Mouse (Mus musculus): ENCODE measurements at regions not wholly inside any gene's neighbourhood (a gene's known extent, or its start where the extent isn't known, plus 50 kb on each side); places are given as distances from the start of the nearest gene placed in this dataset.

DNA sequence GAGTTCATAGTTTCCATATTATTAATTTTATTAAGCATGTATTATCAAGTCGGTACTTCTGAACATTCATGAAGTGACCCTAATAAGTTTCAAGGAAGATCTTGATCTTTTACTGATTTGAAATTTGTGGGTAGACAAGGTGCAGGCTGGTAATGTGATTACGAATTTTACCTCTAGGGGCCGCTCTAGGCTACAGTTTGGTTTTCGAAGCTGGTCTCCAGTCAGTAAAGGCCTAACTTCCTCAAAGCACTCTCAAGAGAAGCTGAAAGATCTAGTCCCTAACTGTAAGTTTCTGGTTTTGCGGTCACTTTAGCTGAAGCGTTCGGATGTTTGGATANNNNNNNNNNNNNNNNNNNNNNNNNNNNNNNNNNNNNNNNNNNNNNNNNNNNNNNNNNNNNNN, 408.1 kb upstream of the Frg1 start:
- DNase-seq: peak; percentile 6

DNA sequence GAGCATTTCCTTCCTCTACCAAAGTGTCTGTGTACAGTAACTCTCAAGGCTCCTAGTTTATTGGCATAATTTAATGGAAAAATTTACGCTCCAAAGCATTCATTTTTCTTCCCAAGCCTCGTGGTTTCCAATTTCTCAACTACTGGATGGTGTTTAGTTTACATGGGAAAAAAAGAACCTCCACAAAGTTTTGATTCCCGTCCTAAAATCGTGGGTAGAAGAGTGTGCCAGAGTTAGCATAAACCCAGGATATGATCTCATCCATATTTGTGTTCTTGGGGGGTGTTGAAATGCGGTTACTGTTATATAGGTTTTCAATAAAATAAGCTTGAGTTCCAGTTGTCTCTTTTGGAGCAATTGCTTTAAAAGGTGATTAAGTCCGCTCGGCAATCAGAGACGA, 406.2 kb upstream of the Frg1 start:
- no peak for DNase-seq

DNA sequence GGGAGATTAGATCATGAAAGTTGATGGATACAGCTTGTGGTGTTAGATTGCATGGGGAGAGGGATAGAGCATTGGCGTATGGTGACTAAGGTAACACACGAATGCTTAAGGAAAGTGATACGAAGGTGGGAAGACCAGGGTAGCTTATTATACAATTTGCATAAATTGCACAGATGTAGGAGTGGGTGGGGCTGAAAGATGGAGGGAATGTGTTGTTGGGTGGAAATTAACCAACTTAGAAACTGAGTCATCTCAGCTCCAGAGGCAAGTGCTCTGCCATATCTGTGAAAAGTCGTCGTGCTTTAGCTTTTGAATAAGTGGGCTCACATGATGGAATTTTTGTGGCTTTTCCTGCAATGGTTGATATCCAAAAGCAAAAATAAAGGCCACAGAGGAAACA, 404.8 kb upstream of the Frg1 start:
- no peak for DNase-seq

DNA sequence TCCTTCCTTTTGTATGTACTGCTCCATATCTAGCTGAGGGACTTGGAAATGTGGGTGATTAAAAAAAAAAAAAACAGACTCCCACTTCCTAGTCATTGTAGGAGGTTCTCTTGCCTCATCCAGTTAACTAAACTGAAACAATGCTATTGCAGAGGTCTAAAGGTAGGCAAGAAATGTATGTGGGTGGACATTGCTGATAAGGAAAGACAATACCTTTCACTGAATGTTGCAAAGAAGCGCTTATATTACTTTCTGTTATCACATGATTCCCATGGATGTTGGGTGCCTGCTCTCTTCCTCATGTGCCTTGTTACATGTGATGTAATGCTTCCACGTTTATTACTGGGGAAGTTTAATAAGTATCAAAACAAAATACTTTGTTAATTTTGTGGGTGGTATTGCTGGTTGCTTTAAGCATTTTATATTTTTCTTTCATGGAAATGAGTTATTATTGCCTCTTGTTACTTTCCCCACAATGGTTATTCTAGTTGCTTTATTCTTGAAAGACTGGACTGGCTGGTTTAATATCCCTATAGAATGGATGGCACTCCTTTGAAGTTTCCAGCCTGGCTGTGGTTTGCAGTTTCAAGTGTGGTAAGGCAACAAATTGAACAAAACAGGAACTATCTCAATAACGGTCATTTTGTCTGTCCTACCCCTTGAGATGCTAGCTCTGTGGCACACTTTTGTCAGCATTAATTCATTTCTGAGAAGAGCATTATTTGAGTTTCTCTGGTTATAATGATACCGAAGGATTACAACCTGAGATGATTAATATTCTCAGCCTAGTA, 403.9 kb upstream of the Frg1 start:
- no peak for DNase-seq

DNA sequence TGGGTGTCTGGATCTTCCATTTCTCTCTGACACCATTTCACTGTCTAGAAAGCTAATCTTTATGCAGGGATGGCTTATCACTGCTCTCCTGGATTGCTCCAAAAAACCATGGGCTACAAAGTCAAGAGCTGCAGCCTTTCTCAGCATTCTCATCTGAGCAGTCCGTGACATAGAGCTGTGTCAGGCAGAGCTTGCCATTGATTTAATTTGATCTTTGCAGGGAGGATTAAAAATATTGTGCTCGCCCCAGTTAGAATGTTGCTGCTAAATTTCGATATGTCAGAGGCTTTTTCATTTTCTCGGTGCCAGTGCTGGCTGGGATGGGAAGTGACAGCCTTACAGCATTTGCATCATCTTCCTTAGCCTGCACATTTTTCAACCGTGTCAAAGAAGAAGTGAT, 401.7 kb upstream of the Frg1 start:
- DNase-seq: no peak

DNA sequence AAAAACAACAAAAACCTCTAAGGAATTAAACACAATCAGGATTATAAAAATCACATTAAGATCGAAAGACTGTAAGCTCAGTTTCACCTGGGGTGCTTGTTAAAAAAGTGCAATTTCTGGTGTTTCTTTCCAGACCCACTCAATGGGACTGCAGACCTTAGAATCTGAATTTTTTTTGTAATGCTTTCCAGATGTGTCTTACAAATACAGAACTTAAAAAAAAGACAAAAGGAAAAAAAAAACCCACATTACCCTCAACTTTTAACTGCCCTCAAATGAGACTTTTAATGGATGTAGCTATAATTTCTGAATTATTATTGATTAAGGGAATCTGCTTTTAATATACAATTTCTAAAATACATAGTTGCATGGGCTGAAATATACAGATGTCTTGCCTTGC, 401.2 kb upstream of the Frg1 start:
- DNase-seq: no peak

DNA sequence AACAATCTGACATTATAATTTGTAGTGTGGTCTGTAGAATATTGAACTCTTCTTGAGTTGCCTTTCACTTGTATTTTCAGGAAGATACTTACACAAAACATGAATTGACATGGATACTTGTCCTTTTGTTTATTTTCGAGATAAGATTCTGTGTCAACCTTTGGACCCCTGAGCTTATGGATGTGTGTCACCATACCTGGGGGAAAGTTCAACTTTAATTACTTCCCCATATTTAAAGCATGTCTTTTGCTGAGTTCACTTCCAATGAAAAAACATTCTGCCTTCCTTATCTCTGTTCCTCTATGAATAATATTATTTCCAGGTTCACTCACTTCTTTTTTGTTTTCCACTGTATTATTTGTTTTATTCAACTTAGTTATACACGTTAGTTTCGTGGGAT, 398.4 kb upstream of the Frg1 start:
- no peak for DNase-seq

DNA sequence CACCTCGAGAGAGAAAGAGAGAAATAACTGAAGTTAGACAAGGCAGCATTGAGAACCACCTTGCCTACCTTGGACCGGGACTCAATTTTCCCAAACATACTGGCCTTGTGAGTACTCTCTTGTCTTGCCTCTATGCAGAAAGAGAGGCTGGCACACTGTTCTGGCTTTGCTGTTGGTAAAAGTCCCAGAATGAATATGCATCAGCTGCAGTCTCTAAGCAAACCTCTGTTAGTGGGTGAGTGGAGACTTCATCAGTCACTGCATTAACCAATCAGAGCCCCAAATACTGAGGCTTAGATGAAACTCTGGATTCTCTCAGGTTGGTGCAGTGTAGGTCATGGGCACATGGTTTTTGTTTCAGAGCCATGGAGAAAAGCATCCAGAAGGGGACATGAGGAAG, 378.8 kb upstream of the Frg1 start:
- no peak for DNase-seq

DNA sequence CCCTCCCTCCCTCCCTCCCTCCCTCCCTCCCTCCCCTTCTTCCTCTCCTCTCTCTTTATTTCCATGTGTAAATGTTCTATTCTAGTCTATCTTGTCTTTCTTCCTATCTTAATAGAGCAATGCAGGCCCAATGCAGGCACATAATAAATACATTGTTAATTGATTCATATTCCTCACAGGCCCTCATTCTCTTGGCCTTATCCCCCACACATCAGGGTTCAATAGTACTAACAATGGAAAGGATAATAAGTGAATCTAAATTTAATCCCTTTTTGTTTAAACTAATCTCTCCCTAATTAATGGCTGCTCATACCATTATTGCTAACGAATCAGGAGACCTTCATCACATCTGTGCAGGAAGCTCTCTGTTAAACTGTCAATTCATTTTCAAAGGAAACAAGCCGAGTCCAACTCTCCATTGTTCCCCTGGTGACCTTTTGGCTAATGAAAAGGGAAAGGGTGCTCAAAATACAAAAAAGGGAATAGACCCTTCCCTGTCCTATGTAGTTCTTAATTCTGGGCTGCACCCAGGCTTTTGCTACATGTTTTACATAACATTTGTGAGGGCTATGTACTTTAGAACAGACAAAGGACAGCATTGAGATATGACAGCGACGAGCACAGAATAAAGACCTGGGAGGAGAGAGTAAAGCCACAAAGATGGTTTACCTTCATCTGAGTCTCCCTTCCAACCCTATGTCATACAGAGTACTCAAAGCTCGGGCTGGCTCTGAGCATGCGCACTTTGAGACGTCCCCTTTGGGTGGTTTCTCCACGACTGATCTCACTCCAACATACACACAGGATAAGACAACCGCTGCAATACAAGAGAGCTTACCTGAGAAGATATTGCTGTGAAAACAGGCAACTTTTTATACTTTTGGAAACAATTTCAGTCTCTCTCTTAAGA, 370.3 kb upstream of the Frg1 start:
- DNase-seq: no peak

DNA sequence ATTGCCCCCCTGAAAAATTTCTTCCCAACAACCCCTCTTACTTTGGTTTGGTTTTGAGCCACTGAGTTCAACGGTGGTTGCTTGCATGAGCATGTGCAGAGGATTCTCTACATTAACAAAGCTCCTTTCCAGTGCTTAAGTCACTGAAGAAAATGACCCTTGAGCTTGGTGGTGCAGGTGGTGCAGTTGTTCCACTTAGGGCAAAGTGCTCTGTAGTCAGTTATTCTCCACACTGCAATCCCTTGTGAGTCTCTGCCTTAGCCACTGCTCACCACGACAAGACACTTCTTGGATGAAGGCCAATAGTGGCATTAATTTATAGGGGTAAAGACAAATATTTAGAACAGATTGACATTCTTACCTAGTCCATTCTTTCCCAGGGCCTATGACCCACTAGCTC, 369.1 kb upstream of the Frg1 start:
- no peak for DNase-seq

DNA sequence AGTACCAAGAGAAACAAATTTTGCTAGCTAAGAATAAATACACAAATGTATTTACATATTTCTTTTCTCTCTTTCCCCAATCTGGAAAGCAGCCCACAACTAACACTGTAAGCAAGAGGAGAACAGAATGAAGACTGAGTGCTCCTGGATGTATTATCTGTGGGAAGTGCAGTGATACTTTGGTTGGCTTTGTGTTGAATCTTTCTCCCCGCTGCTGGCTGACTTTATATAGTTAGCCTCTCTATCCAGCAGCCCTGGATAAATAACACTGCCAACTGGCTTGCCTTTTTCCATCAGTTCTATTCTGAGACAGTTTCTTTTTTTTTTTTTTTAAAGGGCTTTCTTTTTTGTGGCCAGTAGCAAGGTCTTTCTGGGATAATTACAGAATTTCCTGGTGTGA, 366.0 kb upstream of the Frg1 start:
- DNase-seq: no peak

DNA sequence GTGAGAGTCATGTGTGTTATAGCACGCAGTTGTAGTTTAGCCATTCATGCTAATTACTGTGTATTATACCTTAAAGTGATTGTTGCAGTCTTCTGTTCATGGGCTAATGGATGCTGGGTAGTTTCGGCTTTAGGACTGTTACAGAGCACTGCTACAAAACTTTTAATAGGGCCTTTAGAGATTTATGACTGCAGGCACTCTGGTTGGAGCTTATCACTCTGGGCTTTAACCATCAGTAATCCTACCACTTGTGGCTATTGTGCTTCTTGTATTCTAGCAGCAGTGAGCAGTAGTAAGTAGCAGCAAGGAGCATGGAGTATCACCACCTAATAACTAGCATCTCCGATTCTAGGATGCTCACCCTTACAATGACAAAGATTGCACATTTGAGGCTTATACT, 362.6 kb upstream of the Frg1 start:
- DNase-seq: no peak

DNA sequence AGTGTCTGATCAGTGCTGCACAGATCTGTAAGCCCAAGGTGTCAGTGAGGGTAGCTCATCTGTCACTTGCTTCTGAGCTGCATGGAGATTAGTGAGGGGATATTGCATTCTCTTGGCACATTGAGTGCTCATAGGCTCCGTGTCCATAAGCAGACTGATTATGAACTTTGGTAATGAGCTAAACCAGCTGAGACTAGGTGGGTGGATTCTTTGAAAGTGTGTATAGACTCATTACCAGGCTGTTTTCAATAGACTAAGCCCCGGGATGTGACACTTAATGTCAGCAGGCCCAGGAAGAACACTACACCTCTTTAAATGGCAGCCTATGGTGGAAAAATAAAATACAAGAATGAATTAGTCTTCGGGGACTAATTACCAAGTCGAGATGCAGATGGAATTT, 354.9 kb upstream of the Frg1 start:
- DNase-seq: no peak

DNA sequence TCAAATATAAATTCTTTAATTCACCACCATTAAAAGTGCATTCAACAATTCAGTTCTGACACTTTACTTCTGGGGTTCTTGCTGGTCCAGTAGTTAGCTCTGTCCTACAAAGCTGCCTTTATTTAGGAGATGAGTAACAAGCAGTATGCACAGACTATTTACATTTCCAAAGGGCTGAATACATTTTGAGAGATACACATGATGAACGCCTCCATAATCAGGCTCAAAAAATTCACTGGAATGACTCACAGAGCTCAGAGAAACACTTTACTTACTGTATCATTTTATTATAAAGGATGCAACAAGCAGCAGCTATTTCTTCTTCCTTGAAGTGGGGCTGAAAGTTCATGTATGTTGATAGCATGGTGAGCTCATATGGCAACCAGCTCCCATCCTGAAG, 336.6 kb upstream of the Frg1 start:
- no peak for DNase-seq

DNA sequence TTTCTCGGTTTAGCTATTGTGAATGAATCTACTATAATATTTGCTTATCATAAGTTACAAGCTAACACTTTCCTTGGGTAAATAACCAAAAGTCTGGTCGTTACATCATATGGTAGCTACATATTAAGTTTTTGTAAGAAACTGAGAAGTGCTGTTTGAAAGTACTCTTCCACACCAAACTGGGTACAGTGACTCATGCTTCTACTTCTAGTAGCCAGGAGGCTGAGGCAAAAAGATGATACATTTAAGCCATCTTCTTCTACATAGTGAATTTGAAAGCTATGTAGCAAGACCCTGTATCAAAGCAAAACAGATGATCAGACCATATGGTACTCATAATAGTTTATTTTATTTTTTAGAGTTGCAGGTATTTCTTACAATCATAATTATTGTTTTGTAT, 335.8 kb upstream of the Frg1 start:
- no peak for DNase-seq

DNA sequence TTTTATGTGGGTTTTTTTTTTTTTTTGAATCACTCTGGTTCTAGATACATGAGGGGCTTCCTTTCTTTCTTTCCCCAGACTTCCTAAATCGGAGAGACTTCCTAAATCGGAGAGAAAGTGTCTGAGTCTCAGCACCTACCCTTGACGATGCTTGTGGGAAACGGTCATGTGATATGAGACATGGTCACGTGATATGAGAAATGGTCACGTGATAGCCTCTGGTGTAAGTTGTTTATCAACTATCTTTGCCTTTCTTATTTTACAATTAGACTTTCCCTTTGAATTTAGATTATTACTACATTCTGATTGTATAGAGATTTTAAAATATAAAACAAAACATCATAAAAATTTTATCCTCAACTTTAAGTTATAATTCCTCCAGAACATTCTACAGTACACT, 330.1 kb upstream of the Frg1 start:
- DNase-seq: no peak

DNA sequence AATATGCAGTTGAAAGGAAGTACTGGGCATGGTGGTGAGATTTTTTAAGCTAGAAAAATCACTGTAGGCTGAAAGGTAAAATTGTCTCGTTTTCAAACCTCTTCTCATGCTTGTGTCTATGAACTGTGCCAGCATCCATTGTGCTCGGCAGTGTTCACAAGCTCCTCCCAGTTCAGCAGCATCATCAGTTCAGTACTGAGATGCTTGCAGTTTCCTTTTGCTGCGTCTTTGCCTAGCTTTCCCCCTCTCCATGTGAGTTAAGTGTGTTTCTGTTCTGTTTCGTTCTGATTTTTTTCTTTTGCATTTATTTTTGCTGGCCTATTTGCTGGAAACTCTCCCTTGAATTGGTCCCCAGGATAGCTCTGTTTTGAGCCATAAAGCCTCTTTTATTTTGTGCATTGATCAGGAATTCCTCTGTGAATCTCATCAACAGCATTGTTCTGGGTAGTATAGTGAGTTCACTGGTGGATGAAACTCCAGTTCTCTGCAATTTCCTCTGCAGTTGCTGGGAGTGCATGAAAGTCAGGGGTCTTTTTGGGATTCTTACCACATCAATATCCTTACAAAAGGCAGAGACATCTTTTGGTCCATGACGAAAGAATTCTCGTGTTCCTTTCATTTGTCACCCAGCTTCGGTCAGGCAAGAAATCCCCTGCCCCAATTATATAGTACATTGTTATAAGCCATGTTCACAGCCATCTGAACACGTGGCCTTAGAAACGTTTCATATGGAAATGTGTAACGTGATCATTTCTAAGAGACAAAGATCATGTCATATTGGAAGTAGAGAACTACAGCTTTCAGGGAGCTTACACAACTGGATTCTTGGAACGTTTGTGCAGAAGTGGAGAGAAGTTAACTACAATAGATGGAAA, 326.2 kb upstream of the Frg1 start:
- DNase-seq: no peak

DNA sequence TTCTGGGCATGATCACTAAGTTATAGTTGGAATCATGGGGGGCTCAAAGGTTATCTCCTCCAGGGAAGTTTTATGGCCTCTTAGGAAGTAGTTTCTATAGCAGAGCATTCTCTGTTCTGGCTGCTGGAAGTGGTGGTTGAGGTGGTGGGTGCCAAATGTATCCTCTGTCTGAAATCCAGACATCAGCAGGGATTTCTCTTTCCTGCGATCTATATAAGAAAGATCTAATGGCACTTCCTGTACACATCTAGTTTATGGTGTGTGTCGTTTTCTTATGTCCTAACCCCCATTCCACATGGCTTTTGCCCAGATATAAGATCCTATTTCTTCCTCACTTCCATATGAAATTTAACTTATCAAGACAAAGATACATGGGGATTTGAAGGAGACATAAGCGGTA, 300.1 kb upstream of the Frg1 start:
- DNase-seq: no peak

DNA sequence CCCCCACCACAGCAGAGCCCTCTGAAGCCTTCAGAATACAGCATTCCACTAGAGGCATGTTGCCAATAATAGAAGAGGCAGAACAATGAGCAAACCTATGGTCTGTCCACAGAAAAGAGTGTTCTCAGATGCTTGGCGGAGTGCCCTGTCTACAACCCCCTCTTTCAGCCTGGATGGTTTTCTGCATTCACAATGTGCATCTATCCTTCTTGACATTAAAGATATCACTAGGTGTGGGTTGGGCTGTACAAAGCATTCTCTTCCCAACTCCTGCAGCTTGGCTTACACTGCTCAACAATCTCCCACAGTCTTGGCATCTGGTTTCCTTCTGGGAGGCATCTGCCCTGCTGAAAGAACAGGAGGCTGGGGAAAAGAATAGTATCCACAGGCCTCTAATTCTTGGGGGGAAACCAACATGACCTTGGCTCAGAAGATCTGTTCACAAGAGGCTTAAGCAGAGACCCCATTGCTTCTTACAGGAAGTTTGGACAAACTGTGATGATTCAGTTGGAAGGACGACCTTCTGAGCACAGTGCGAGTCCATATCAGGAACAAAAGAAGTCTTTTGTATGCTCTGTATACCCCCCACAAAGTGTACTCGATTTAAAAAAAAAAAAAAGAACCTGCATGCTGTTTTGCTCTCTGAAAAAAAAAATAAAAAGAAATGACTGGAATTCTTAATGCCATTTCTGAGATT, 296.9 kb upstream of the Frg1 start:
- no peak for DNase-seq

DNA sequence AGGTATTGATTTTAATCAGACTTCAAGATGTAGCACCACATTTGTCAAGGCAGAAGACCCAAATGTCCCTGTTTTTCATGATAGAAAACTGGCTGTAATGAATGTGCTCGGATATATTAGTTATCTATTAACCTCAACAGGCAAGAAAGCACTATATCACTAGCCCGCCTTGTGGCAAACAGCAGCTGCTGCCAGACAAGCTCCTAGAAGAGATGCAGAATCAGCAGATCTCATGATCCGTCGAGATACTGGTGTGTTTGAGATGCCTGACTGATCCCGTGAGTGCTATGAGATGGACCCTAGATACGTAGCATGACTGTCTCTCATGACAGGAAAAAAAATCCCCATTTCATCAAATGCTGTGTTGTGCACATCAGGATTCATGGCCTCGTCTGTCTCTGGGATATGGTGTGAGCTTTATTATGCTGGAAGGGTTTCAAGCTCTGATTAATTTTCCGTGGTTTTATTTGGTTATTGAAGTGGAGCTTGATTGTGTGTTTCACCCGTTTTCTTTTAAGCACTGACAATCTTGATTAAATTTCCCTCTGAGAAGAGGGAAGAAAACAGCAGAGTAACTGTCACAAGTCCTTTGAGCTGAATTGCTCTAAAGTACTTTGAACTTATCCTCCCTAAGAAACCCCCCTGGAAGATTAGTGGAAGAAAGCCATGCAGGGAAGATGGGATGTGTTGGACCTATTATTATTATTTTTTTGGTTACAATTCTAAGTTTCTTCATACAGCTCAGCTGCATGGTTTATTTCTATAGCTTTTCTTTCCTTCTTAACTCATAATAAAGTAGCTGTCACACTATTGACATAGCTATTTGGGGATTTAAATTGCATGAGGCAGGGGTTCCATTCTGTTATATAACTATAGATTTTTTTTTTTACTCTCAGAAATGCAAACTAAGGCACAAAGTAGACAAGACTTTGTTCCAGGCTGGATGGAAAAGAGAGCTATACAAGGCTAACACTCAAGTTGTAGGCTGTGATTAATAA, 287.4 kb upstream of the Frg1 start:
- DNase-seq: no peak

All from thymus, postnatal 14 days (tissue).